Mouse (Mus musculus) stomach, postnatal 0 days (tissue): ENCODE data around the gene Tmc5.

Source experiments
- CTCF ChIP-seq: IDR thresholded peaks from 2 replicates; pipeline ENCODE4 v1.5.1; 2016; ENCODE audit warnings: antibody characterized with exemption, low read depth, mild to moderate bottlenecking, moderate library complexity
- EP300 ChIP-seq: optimal IDR thresholded peaks from 2 replicates; pipeline ENCODE3; 2016; ENCODE audit warnings: antibody characterized with exemption

GRCm38 (mm10) chr7:118718066-118718465 lies 121.0 kb downstream of the Tmc5 start:
- no peak for TF ChIP-seq EP300
- no peak for TF ChIP-seq CTCF
